Mouse (Mus musculus) spleen, adult 18-20 months (tissue): ENCODE results near the gene Adarb1.
A peak's percentile ranks its signal among the peaks of the same experiment; 100 is the strongest.

ENCODE experiments used
- DNase-seq, 2 experiments: peaks; one replicate each; pipeline ENCODE4 v3.0.0; 2022; ENCODE audit warnings: mixed read lengths in 2 of 2

Adarb1 gene

GRCm38 (mm10) chr10:77380716-77381115 lies 37.4 kb downstream of the Adarb1 start:
- DNase-seq, result no peak

GRCm38 (mm10) chr10:77379199-77379598 lies 38.9 kb downstream of the Adarb1 start:
- no peak for DNase-seq

- DNase-seq, result no peak
These were observed 42.0 kb downstream of the Adarb1 start for GRCm38 (mm10) chr10:77376056-77376455.

- no peak for DNase-seq
These were observed 43.1 kb downstream of the Adarb1 start for GRCm38 (mm10) chr10:77374948-77375347.

- no peak for DNase-seq
These were observed 43.7 kb downstream of the Adarb1 start for GRCm38 (mm10) chr10:77374407-77374806.

GRCm38 (mm10) chr10:77370129-77370528 lies 47.9 kb downstream of the Adarb1 start:
- no peak for DNase-seq

DNA sequence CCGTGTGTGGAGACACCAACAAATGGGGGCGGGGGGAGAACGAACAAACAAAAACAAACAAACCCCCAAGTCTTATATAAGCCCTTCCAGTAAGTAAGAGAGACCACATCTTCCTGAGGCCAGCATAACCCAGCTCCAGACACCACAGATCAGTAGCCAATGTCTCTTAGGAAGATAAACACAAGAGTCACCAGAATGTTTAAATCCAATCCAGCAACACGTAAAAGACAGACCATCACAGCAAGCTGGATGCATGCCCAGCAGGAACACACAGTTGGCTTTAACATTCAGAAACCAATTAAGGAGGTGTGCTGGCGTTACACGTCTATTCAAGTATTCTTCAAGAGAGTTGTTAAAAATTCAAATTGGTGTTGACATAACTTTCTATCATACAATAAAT lies 50.1 kb downstream of the Adarb1 start:
- DNase-seq, result no peak

DNA sequence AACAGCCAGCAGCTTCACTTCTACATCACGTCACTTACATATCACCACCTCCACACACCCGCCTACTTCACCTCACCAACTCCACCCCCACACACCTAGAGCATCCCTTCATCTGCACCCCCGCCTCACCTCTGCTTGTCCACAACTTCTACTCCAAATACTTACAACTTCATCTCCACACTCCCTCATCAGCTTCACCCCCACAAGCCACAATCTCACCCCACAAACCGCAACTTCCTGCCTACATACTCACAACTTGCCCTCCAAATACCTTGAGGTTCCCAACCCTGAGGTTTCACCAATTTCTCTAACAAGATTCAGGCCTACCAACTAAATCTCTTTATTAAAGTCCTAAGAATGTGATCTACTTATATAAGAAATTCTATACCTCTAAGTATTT lies 51.1 kb downstream of the Adarb1 start:
- DNase-seq, result no peak

GRCm38 (mm10) chr10:77365212-77365611 lies 52.9 kb downstream of the Adarb1 start:
- DNase-seq, result no peak

DNA sequence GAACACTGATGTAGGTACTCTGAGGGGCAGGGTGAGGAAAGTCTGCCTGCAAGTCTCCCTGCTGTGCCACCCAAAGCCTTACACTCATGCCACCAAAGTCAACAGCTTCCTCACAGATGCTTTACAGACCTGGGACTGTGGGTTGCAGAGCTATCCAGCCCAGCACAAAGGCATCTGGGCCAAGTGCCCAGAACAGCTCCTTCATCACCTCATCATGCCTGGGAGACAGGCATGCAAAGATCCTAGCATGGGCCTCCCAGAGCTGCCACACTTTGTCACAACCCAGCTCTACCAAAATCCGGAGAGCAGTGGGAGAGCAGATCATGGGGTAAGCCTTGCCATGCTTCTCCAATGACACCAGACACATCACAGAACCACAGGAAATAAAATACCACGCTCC lies 57.6 kb downstream of the Adarb1 start:
- no peak for DNase-seq

GRCm38 (mm10) chr10:77357957-77358356 lies 60.1 kb downstream of the Adarb1 start:
- no peak for DNase-seq

- peak; percentile 31 to 58 for DNase-seq
These were observed 64.9 kb downstream of the Adarb1 start for GRCm38 (mm10) chr10:77353031-77353745.

DNA sequence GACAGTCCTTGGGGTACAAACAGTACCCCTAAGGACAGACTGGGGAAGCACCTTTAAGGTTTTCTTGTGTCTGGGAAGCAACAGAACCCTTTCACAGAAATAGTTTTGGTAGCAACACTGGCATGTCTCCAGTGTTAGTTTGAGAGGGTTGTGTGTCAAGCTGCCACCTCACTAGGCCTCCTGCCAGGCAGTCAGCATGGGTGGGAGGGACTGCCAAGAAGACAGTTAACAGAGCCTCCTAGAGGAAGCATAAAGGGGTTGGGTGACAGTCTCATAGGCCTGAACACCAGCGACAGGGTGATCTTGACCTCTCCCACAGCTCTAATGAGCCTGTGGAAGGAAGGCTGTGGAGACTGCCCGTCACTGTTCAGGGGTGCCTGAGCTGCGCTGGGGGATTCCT lies 75.2 kb downstream of the Adarb1 start:
- no peak for DNase-seq

DNA sequence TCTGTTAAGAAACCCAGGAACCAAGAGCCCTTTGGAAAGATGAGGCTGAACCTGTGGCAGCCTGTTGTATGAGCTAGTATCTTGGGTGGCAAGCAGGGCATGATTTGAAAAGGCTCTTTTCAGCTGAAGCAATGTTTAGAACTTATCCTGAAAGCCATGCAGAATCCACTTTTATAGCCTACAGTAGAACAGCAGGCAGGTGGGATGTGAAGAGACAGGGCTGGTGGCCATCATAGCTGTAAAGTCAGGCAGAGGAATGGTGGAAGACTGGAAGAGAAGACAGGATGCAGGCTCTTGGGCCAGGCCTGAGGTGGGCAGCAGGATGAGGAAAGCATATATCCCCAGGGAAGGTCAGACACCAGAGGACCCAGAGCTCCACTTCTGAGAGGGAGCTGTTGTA lies 76.4 kb downstream of the Adarb1 start:
- no peak for DNase-seq

DNA sequence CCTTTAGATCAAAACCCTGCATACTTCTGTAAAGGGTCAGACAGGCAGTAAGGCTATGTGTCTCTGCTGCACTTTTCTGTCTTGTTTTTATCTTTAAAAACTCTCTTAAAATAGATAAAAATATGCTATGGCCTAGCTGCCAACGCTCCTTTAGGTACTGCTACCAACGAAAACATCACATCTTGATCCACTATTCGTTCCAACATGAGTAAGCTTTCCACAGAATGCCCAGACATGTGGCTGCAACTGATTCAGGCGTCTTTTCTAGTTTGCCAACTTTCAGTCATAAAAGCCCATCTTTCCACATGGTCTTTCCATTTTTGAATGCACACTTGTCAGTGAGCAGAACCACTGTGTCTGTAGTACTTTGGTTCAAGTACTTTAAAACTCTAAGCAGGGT lies 77.0 kb downstream of the Adarb1 start:
- DNase-seq, result no peak

GRCm38 (mm10) chr10:77339871-77340341 lies 78.2 kb downstream of the Adarb1 start:
- DNase-seq, result no peak

GRCm38 (mm10) chr10:77333518-77333917 lies 84.6 kb downstream of the Adarb1 start:
- no peak for DNase-seq

DNA sequence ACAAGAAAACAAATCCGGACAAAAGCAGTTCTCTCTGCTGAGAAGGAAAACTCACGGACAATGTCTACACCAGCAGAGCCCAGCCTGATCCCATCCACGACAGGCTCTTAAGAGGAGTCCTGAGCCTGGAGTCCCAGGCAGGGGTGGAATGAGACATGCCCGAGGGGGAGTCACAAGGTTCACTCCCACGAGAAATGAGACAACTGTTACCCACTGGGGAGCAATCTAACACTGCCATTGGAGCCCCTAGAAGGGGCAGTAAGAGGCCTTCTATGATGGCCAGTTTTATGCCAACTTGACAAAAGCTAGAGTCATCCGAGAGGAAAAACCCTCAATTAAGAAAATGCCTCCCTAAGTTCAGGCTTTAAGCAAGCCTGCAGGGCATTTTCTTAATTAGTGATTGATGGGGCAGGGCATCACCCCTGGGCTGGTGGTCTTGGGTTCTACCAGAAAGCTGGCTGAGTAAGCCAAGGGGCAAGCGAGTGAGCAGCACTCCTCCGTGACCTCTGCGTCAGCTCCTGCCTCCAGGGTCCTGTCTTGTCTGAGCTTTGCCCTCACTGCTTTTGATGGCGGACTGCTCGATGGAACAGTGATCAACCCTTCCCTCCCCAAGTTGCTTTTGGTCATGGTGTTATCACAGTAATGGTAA lies 88.5 kb downstream of the Adarb1 start:
- DNase-seq, result no peak

- no peak for DNase-seq
These were observed 93.4 kb downstream of the Adarb1 start for GRCm38 (mm10) chr10:77324716-77325115.

- no peak for DNase-seq
These were observed 96.5 kb downstream of the Adarb1 start for GRCm38 (mm10) chr10:77321611-77322010.

- DNase-seq, result no peak
These were observed 97.1 kb downstream of the Adarb1 start for GRCm38 (mm10) chr10:77321001-77321400.

GRCm38 (mm10) chr10:77315682-77316081 lies 102.4 kb downstream of the Adarb1 start:
- DNase-seq, result no peak

DNA sequence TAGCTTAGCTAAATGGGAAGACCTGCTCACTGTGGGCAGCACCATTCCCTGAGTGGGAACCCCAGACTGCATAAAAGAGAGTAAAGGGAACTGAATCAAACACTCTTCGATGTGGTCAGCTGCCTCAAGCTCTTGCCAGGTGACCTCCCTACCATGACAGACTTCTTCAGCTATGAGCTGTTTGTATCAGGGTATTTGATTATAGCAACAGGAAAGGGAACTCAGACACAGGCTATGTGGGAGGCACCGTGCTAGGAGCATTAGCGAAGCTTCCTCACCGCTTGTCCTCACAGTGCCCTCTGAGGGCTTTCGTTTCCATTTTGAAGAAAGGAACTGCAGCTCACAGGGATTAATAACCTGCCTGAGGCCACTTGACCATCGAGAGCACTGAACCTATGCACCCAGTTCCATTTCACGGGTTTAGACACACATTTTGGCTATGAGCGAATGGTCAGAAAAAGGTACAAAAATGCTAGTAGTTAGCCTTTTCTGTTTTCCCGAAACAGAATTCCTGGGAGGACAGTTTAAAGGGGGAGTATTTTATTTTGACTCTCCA lies 103.3 kb downstream of the Adarb1 start:
- no peak for DNase-seq

- no peak for DNase-seq
These were observed 109.1 kb downstream of the Adarb1 start for GRCm38 (mm10) chr10:77308978-77309377.
